Mouse (Mus musculus) CH12.LX (cell line): ENCODE results near the gene 2510002D24Rik. TPM values are rescaled to one million over a fixed set of nuclear protein-coding genes. Genes with fewer than 3 reads are reported as not detected.

Experiments
- DNase-seq: peaks from one replicate; pipeline ENCODE4 v3.0.0-alpha.2; 2013; ENCODE audit errors: extremely low read depth
- H3K27ac ChIP-seq: 2 replicates; pipeline ENCODE4 v1.5.1; 2012; ENCODE audit warnings: low read depth, mild to moderate bottlenecking, control low read depth, moderate library complexity; ENCODE audit not compliant: insufficient read depth
- H3K27me3 ChIP-seq: replicated peaks from 2 replicates; pipeline ENCODE3; 2012; ENCODE audit warnings: inconsistent platforms
- H3K36me3 ChIP-seq, 2 experiments: replicated peaks in 1 of 2; 2 replicates each; pipeline versions ENCODE3 to v1.6.1; 2012; ENCODE audit warnings: inconsistent platforms in 1 of 2, low read length in 1 of 2, mild to moderate bottlenecking in 1 of 2, mixed read lengths in 1 of 2, moderate library complexity in 1 of 2; ENCODE audit not compliant: control insufficient read depth in 1 of 2, insufficient read depth in 1 of 2
- H3K4me1 ChIP-seq, 2 experiments: 2 replicates each; pipeline ENCODE4 v1.6.1; 2012; ENCODE audit warnings: inconsistent platforms in 1 of 2, moderate library complexity in 1 of 2; ENCODE audit not compliant: insufficient read depth in 2 of 2, control insufficient read depth in 1 of 2
- H3K4me2 ChIP-seq: 2 replicates; pipeline ENCODE4 v1.6.1; 2012; ENCODE audit warnings: low read depth, mild to moderate bottlenecking, control low read depth; ENCODE audit not compliant: poor library complexity, insufficient read depth, severe bottlenecking
- H3K4me3 ChIP-seq, 3 experiments: fragments of 150-350 bp in 1 of 3; sonication (generic) in 1 of 3; replicated peaks in 1 of 3; 2 replicates each; pipeline versions ENCODE3 to v1.5.1; 2011 to 2012; ENCODE audit warnings: low read depth in 2 of 3, low read length in 2 of 3, mild to moderate bottlenecking in 2 of 3, moderate library complexity in 2 of 3, control low read depth in 1 of 3, improper control_type of control experiment in 1 of 3, inconsistent platforms in 1 of 3, mixed read lengths in 1 of 3; ENCODE audit not compliant: poor library complexity in 1 of 3
- H3K79me2 ChIP-seq: replicated peaks from 2 replicates; pipeline ENCODE4 v1.6.1; 2012; ENCODE audit warnings: mild to moderate bottlenecking, moderate library complexity; ENCODE audit not compliant: control insufficient read depth, poor library complexity, insufficient read depth, severe bottlenecking; ENCODE audit errors: extremely low read depth
- H3K9ac ChIP-seq: 2 replicates; pipeline ENCODE4 v1.6.1; 2012; ENCODE audit warnings: low read depth, mild to moderate bottlenecking, control low read depth, moderate library complexity; ENCODE audit not compliant: insufficient read depth
- H3K9me3 ChIP-seq: replicated peaks from 2 replicates; pipeline ENCODE3; 2012; ENCODE audit warnings: low read length, inconsistent platforms, mixed read lengths
- CTCF ChIP-seq, 2 experiments: IDR thresholded peaks in 1 of 2; conservative IDR thresholded peaks in 1 of 2; 2 replicates each; pipeline ENCODE4 v1.5.1; 2011 to 2012; ENCODE audit warnings: low read depth in 2 of 2, low read length in 2 of 2, improper control_type of control experiment in 1 of 2, inconsistent platforms in 1 of 2, mild to moderate bottlenecking in 1 of 2, moderate library complexity in 1 of 2
- IRF4 ChIP-seq: IDR thresholded peaks from 2 replicates; pipeline ENCODE4 v1.6.1; 2014; ENCODE audit warnings: low read depth, mild to moderate bottlenecking, inconsistent platforms, low read length, improper control_type of control experiment
- KAT2A ChIP-seq: IDR thresholded peaks from 2 replicates; pipeline ENCODE4 v1.6.1; 2012; ENCODE audit warnings: low read length, improper control_type of control experiment, inconsistent platforms; ENCODE audit not compliant: insufficient replicate concordance
- MAFK ChIP-seq: IDR thresholded peaks from 2 replicates; pipeline ENCODE4 v1.6.1; 2011; ENCODE audit warnings: low read length, improper control_type of control experiment; ENCODE audit not compliant: insufficient replicate concordance
- MAX ChIP-seq: IDR thresholded peaks from 2 replicates; pipeline ENCODE4 v1.6.1; 2011; ENCODE audit warnings: low read length, improper control_type of control experiment
- MAZ ChIP-seq: IDR thresholded peaks from 2 replicates; pipeline ENCODE4 v1.6.1; 2012; ENCODE audit warnings: low read depth, mild to moderate bottlenecking, inconsistent platforms, low read length, improper control_type of control experiment, moderate library complexity
- MEF2A ChIP-seq: IDR thresholded peaks from 2 replicates; pipeline ENCODE4 v1.6.1; 2014; ENCODE audit warnings: low read depth, mild to moderate bottlenecking, inconsistent platforms, low read length, improper control_type of control experiment, borderline replicate concordance
- MXI1 ChIP-seq: IDR thresholded peaks from 2 replicates; pipeline ENCODE4 v1.6.1; 2011; ENCODE audit warnings: mild to moderate bottlenecking, low read depth, low read length, improper control_type of control experiment
- MYC ChIP-seq: IDR thresholded peaks from 2 replicates; pipeline ENCODE4 v1.6.1; 2011; ENCODE audit warnings: low read depth, mild to moderate bottlenecking, improper control_type of control experiment, low read length
- SIN3A ChIP-seq: IDR thresholded peaks from 2 replicates; pipeline ENCODE4 v1.6.1; 2012; ENCODE audit warnings: low read length, improper control_type of control experiment, inconsistent platforms
- TBP ChIP-seq: conservative IDR thresholded peaks from 2 replicates; pipeline ENCODE4 v1.6.1; 2011; ENCODE audit warnings: low read depth, low read length, improper control_type of control experiment
- USF2 ChIP-seq: conservative IDR thresholded peaks from 2 replicates; pipeline ENCODE4 v1.6.1; 2011; ENCODE audit warnings: low read depth, low read length, improper control_type of control experiment
- ZNF384 ChIP-seq: IDR thresholded peaks from 2 replicates; pipeline ENCODE4 v1.6.1; 2012; ENCODE audit warnings: low read depth, low read length, improper control_type of control experiment, inconsistent platforms
- dilution Hi-C: fragments of 300-500 bp; cut with MboI; formaldehyde crosslinking; loops from 2 replicates; pipeline ENCODE4 v1.14.3; 2020; ENCODE audit warnings: low sequenced_read_pairs; ENCODE audit not compliant: extremely low pct_unique_long_range_greater_than_20kb, extremely low pct_ligation_motif_present
- in situ Hi-C: fragments of 300-500 bp; cut with MboI; formaldehyde crosslinking; loops from 3 replicates; pipeline ENCODE4 v1.14.3; 2019; ENCODE audit warnings: low sequenced_read_pairs, low pct_ligation_motif_present, low pct_unique_long_range_greater_than_20kb, mixed read lengths
- polyA plus RNA-seq: library from polyadenylated mRNA; unstranded; fragments of >175 nt; gene quantifications from 2 replicates; pipeline ENCODE4 v1.2.1, GENCODE M21; 2012; ENCODE audit warnings: low read depth; ENCODE audit not compliant: insufficient read length
- total RNA-seq, 2 experiments: library from RNA; depleted of rRNA; stranded (reverse); fragments of 300-350 nt in 1 of 2; fragments of >200 nt in 1 of 2; gene quantifications; 2 replicates each; pipeline ENCODE4 v1.2.3; 2012 to 2014

Gene 2510002D24Rik
- total and polyA plus RNA-seq, 3 experiments = 66.2 to 84.9 (median 78.0) TPM

GRCm38 (mm10) chr16:18878091-18878720, 41.8 kb downstream of the 2510002D24Rik start:
- Histone ChIP-seq H3K79me2 (peaks cover 73% of the 10 kb centered on the region), H3K36me3 (peaks cover 15 to 60% of the 10 kb centered on the region in 2 experiments), H3K9ac (peak overlapping the region; percentile 78), H3K27me3 (no peaks in the 10 kb centered on the region), H3K4me2 (peak overlapping the region; percentile 47), H3K4me3 (peak overlapping the region; percentile 91 to 95 (median 93))
- in situ Hi-C loops = loop anchor here (10.0 kb wide), 1 partner anchor 207 kb away; no protein-coding TSS in a partner anchor
- dilution Hi-C loops = no loop called here
- TF ChIP-seq MAFK = no peak
- peak; percentile 45 for TF ChIP-seq MAX
- TF ChIP-seq KAT2A = 0 out of 2 replicates have a peak, but pooled peaks have one; percentile 4
- TF ChIP-seq MAZ = peak; percentile 8; the same call in 1 of the 2 replicates
- TF ChIP-seq MXI1 = 0 out of 2 replicates have a peak, but pooled peaks have one; percentile 31
- no peak for TF ChIP-seq USF2
- TF ChIP-seq SIN3A = 0 out of 2 replicates have a peak, but pooled peaks have one; percentile 15
- no peak for TF ChIP-seq MEF2A
- no peak for TF ChIP-seq IRF4
- TF ChIP-seq ZNF384 = peak; percentile 94
- TF ChIP-seq TBP = 0 out of 2 replicates have a peak, but pooled peaks have one; percentile 17
- TF ChIP-seq, all 38 proteins: peak for 7
- Histone ChIP-seq H3K9me3 (no peaks in the 10 kb centered on the region), H3K4me1 (peaks cover 2 to 61% of the 10 kb centered on the region in 2 experiments; a peak in 3 of 4 replicates), H3K27ac (peak overlapping the region; percentile 84)
- no peak for DNase-seq

- no peak overlapping the region for H3K4me3 ChIP-seq
- no peak for TF ChIP-seq MYC
- 0 out of 4 replicates have a peak, but pooled peaks of 1 of the 2 experiments have one; percentile 29 for TF ChIP-seq CTCF (conservative IDR thresholded peaks at IDR 0.05 in 1 of 2, IDR thresholded peaks at IDR 0.05 in 1 of 2; ENCODE audit: low read depth in 2 of 2, low read length in 2 of 2)
- H3K4me2 ChIP-seq = no peak overlapping the region
- H3K9me3 ChIP-seq = no peaks in the 10 kb centered on the region
- no peak overlapping the region for H3K9ac ChIP-seq
- no peak for DNase-seq
- H3K27me3 ChIP-seq = no peaks in the 10 kb centered on the region
- peaks cover 2 to 54% of the 10 kb centered on the region in 2 experiments; a peak in 3 of 4 replicates for H3K4me1 ChIP-seq
- dilution Hi-C loops = no loop called here
- peaks cover 89% of the 10 kb centered on the region for H3K79me2 ChIP-seq
- H3K36me3 ChIP-seq = peaks cover 9 to 73% of the 10 kb centered on the region in 2 experiments
- in situ Hi-C loops = no loop called here
- no peak overlapping the region for H3K27ac ChIP-seq
Measured at GRCm38 (mm10) chr16:18884044-18884443, 47.7 kb downstream of the 2510002D24Rik start.

Other genes with a start within 250 kb of the 2510002D24Rik start
- gene Tbx1, start 245.9 kb upstream of the 2510002D24Rik start, total RNA-seq (2012; rRNA removed) = 0.04 TPM in 1 of 2 replicates, not detected in the other
- gene Tbx1, start 245.9 kb upstream of the 2510002D24Rik start, total RNA-seq (2014; rRNA removed) = not detected in 2 replicates
- not detected in 2 replicates for gene Tbx1, start 245.9 kb upstream of the 2510002D24Rik start, polyA plus RNA-seq
- not detected in 2 replicates for gene Gp1bb, start 214.2 kb upstream of the 2510002D24Rik start, total RNA-seq (2012; rRNA removed)
- gene Gp1bb, start 214.2 kb upstream of the 2510002D24Rik start, total RNA-seq (2014; rRNA removed) = not detected in 2 replicates
- not detected in 2 replicates for gene Gp1bb, start 214.2 kb upstream of the 2510002D24Rik start, polyA plus RNA-seq
- 0.71 and 1.4 TPM in 2 replicates for gene Gm49601, start 210.2 kb upstream of the 2510002D24Rik start, total RNA-seq (2012; rRNA removed)
- gene Gm49601, start 210.2 kb upstream of the 2510002D24Rik start, total RNA-seq (2014; rRNA removed) = not detected in 2 replicates
- gene Gm49601, start 210.2 kb upstream of the 2510002D24Rik start, polyA plus RNA-seq = 0.46 TPM in 1 of 2 replicates, not detected in the other
- 1.8 and 3.9 TPM in 2 replicates for gene Sept5, start 206.6 kb upstream of the 2510002D24Rik start, total RNA-seq (2012; rRNA removed)
- 0.20 and 0.63 TPM in 2 replicates for gene Sept5, start 206.6 kb upstream of the 2510002D24Rik start, total RNA-seq (2014; rRNA removed)
- gene Sept5, start 206.6 kb upstream of the 2510002D24Rik start, polyA plus RNA-seq = 0.35 and 0.56 TPM in 2 replicates
- gene Cldn5, start 59.7 kb upstream of the 2510002D24Rik start, total RNA-seq (2012; rRNA removed) = not detected in 2 replicates
- gene Cldn5, start 59.7 kb upstream of the 2510002D24Rik start, total RNA-seq (2014; rRNA removed) = not detected in 2 replicates
- not detected in 2 replicates for gene Cldn5, start 59.7 kb upstream of the 2510002D24Rik start, polyA plus RNA-seq
- gene Ufd1, start 24.8 kb upstream of the 2510002D24Rik start, total RNA-seq (2012; rRNA removed) = 43.6 and 54.5 TPM in 2 replicates
- gene Ufd1, start 24.8 kb upstream of the 2510002D24Rik start, total RNA-seq (2014; rRNA removed) = 62.6 and 68.6 TPM in 2 replicates
- 78.4 and 80.8 TPM in 2 replicates for gene Ufd1, start 24.8 kb upstream of the 2510002D24Rik start, polyA plus RNA-seq
- gene Cdc45, start 24.6 kb upstream of the 2510002D24Rik start, total RNA-seq (2012; rRNA removed) = 144 and 156 TPM in 2 replicates
- 136 and 141 TPM in 2 replicates for gene Cdc45, start 24.6 kb upstream of the 2510002D24Rik start, total RNA-seq (2014; rRNA removed)
- 117 and 127 TPM in 2 replicates for gene Cdc45, start 24.6 kb upstream of the 2510002D24Rik start, polyA plus RNA-seq
- gene Gm28539, start within 50 bp of the 2510002D24Rik start, total RNA-seq (2012; rRNA removed) = 2.9 and 3.9 TPM in 2 replicates
- gene Gm28539, start within 50 bp of the 2510002D24Rik start, total RNA-seq (2014; rRNA removed) = 0.35 TPM in 1 of 2 replicates, not detected in the other
- gene Gm28539, start within 50 bp of the 2510002D24Rik start, polyA plus RNA-seq = 12.2 and 23.9 TPM in 2 replicates
- 115 and 159 TPM in 2 replicates for gene Mrpl40, start 40.3 kb downstream of the 2510002D24Rik start, total RNA-seq (2012; rRNA removed)
- gene Mrpl40, start 40.3 kb downstream of the 2510002D24Rik start, total RNA-seq (2014; rRNA removed) = 188 and 211 TPM in 2 replicates
- gene Mrpl40, start 40.3 kb downstream of the 2510002D24Rik start, polyA plus RNA-seq = 171 and 182 TPM in 2 replicates
- gene Hira, start 40.5 kb downstream of the 2510002D24Rik start, total RNA-seq (2012; rRNA removed) = 45.8 and 56.1 TPM in 2 replicates
- gene Hira, start 40.5 kb downstream of the 2510002D24Rik start, total RNA-seq (2014; rRNA removed) = 108 and 125 TPM in 2 replicates
- gene Hira, start 40.5 kb downstream of the 2510002D24Rik start, polyA plus RNA-seq = 139 and 187 TPM in 2 replicates